Mouse (Mus musculus): Measurements from ENCODE around the gene Klf6. TPM values are rescaled to one million over a fixed set of nuclear protein-coding genes. Genes with fewer than 3 reads are reported as not detected.

Gene Klf6
- polyA plus RNA-seq (2011; ENCODE audit: insufficient read length, low read depth, missing spikeins), result 105 and 134 TPM in 2 replicates

GRCm38 (mm10) chr13:5861157-5862002 lies at the start of gene Klf6:
TSS of gene Klf6 (plus strand) at chr13:5861482.
- Histone ChIP-seq H3K4me1 (ENCODE audit: control insufficient read depth, insufficient read depth, low read length) (peaks cover 6% of the 10 kb centered on the region), H3K27ac (ENCODE audit: insufficient read depth, low read length) (peak within 1 kb of the TSS; percentile 96), H3K4me3 (ENCODE audit: insufficient read depth, low read length) (peak within 1 kb of the TSS; percentile 92)
- TF ChIP-seq POLR2A (IDR thresholded peaks at IDR 0.05; ENCODE audit: low read depth, low read length) (peak; percentile 89), CTCF (IDR thresholded peaks at IDR 0.05; ENCODE audit: borderline replicate concordance, insufficient read depth, low read length) (no peak)

DNA sequence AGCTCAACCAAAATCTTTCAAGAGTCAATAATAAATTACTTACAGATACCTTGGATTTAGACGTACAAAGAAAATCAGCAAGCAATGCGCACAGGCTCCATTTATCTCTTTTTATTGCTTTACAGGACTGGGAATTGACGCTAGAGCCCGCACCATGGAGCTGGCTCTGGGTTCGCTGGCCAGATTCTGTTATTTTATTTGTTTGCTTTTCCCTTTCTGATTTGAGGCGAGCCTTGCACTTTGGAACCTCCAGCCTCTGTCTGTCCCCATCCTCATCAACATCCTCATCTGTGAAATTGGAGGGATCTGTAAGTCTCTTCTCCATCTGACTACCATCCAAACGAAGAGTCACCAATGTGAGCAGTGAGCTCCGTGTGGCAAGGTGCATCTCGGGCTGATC lies 47.8 kb upstream of the Klf6 start:
- no peak for TF ChIP-seq CTCF (IDR thresholded peaks at IDR 0.05; ENCODE audit: borderline replicate concordance, insufficient read depth, low read length)
- TF ChIP-seq POLR2A (IDR thresholded peaks at IDR 0.05; ENCODE audit: low read depth, low read length), result no peak
- H3K27ac ChIP-seq (ENCODE audit: insufficient read depth, low read length), result no peak overlapping the region
- no peaks in the 10 kb centered on the region for H3K4me1 ChIP-seq (ENCODE audit: control insufficient read depth, insufficient read depth, low read length)
- no peak overlapping the region for H3K4me3 ChIP-seq (ENCODE audit: insufficient read depth, low read length)

DNA sequence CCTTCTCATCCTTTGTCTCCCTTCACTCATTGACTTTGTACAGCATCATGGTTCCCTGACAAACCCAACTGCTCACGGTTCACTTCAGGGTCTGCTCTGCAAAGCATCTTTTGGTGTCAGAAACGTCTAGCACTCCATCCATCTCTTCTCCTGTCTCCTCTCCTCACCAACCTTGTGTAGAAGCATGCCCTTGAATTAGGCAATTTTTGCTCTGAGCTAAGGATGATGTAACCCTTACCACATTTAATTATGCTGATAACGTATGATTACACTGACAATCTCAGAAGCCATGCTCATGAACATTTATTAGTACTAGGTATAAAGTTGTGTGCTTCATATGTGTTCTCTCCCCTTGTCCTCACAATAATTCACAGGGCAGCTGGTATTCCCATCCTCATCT lies 44.0 kb upstream of the Klf6 start:
- H3K4me3 ChIP-seq (ENCODE audit: insufficient read depth, low read length), result no peak overlapping the region
- no peak overlapping the region for H3K27ac ChIP-seq (ENCODE audit: insufficient read depth, low read length)
- TF ChIP-seq CTCF (IDR thresholded peaks at IDR 0.05; ENCODE audit: borderline replicate concordance, insufficient read depth, low read length) (no peak), POLR2A (IDR thresholded peaks at IDR 0.05; ENCODE audit: low read depth, low read length) (no peak)
- 0 out of 2 replicates have a peak, but pooled peaks cover 1% of the 10 kb centered on the region for H3K4me1 ChIP-seq (ENCODE audit: control insufficient read depth, insufficient read depth, low read length)

GRCm38 (mm10) chr13:5819173-5819572 lies 42.1 kb upstream of the Klf6 start:
- Histone ChIP-seq H3K4me1 (ENCODE audit: control insufficient read depth, insufficient read depth, low read length) (0 out of 2 replicates have a peak, but pooled peaks cover 6% of the 10 kb centered on the region), H3K4me3 (ENCODE audit: insufficient read depth, low read length) (no peak overlapping the region), H3K27ac (ENCODE audit: insufficient read depth, low read length) (no peak overlapping the region)
- TF ChIP-seq POLR2A (IDR thresholded peaks at IDR 0.05; ENCODE audit: low read depth, low read length) (no peak), CTCF (IDR thresholded peaks at IDR 0.05; ENCODE audit: borderline replicate concordance, insufficient read depth, low read length) (no peak)

- Histone ChIP-seq H3K4me3 (ENCODE audit: insufficient read depth, low read length) (no peak overlapping the region), H3K4me1 (ENCODE audit: control insufficient read depth, insufficient read depth, low read length) (peaks cover 13% of the 10 kb centered on the region), H3K27ac (ENCODE audit: insufficient read depth, low read length) (no peak overlapping the region)
- TF ChIP-seq POLR2A (IDR thresholded peaks at IDR 0.05; ENCODE audit: low read depth, low read length) (no peak), CTCF (IDR thresholded peaks at IDR 0.05; ENCODE audit: borderline replicate concordance, insufficient read depth, low read length) (no peak)
Measured at GRCm38 (mm10) chr13:5822586-5822985, 38.7 kb upstream of the Klf6 start.

GRCm38 (mm10) chr13:5823150-5823549 lies 38.1 kb upstream of the Klf6 start:
- peaks cover 13% of the 10 kb centered on the region for H3K4me1 ChIP-seq (ENCODE audit: control insufficient read depth, insufficient read depth, low read length)
- H3K27ac ChIP-seq (ENCODE audit: insufficient read depth, low read length), result no peak overlapping the region
- TF ChIP-seq CTCF (IDR thresholded peaks at IDR 0.05; ENCODE audit: borderline replicate concordance, insufficient read depth, low read length) (no peak), POLR2A (IDR thresholded peaks at IDR 0.05; ENCODE audit: low read depth, low read length) (no peak)
- H3K4me3 ChIP-seq (ENCODE audit: insufficient read depth, low read length), result no peak overlapping the region

DNA sequence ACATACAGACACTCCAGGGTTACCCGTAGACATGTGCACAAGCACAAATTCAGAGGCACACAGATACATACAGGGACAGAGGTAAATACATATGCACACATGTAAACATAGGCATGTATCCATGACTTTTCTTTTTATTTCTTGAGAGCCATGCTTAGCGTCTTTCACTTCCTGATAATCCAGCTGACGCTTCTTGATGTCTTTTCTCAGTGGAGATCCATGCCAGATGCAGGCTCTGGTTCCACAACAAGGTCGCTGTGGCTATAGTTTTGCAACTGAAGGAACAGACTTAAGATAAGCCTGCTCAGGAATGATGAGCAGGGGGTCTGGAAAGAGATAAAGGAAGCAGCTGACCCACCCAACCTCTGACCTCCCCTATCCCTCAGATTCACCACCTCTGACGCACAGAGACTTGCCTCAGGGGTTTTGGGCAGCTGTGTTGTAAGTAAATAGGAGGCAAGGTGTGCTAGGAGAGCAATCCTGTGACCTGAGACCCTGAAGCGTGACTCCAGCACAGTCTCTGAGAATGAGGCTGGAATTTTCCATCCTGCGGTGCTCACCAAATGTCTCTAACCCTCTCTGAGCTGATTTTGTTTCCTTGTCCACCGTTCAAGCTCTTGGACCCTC lies 37.0 kb upstream of the Klf6 start:
- Histone ChIP-seq H3K4me1 (ENCODE audit: control insufficient read depth, insufficient read depth, low read length) (peaks cover 13% of the 10 kb centered on the region), H3K27ac (ENCODE audit: insufficient read depth, low read length) (no peak overlapping the region), H3K4me3 (ENCODE audit: insufficient read depth, low read length) (no peak overlapping the region)
- TF ChIP-seq POLR2A (IDR thresholded peaks at IDR 0.05; ENCODE audit: low read depth, low read length) (no peak), CTCF (IDR thresholded peaks at IDR 0.05; ENCODE audit: borderline replicate concordance, insufficient read depth, low read length) (no peak)

- peaks cover 13% of the 10 kb centered on the region for H3K4me1 ChIP-seq (ENCODE audit: control insufficient read depth, insufficient read depth, low read length)
Measured at GRCm38 (mm10) chr13:5826170-5826827, 35.0 kb upstream of the Klf6 start.

DNA sequence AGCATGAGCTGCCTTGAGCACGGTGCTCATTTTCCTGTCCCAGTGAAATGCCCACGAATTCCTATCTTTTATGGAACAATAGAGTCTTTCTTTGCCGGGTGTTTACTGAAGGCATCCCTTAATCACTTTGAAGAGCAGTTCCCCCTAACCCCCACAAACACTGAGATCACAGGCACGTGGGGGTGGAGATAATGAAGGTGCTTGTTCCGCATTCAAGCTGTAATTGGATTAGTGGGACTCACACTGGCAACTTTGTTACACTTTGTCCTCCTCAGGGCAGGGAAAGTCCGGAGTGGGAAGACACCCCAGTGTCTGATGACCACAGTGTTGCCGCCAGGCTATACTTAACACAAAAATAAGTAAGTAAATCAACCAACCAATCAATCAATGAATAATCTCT lies 29.3 kb upstream of the Klf6 start:
- Histone ChIP-seq H3K4me1 (ENCODE audit: control insufficient read depth, insufficient read depth, low read length) (peaks cover 2% of the 10 kb centered on the region; the same call in 1 of the 2 replicates), H3K27ac (ENCODE audit: insufficient read depth, low read length) (no peak overlapping the region), H3K4me3 (ENCODE audit: insufficient read depth, low read length) (no peak overlapping the region)
- no peak for TF ChIP-seq POLR2A (IDR thresholded peaks at IDR 0.05; ENCODE audit: low read depth, low read length)
- TF ChIP-seq CTCF (IDR thresholded peaks at IDR 0.05; ENCODE audit: borderline replicate concordance, insufficient read depth, low read length), result no peak

More at GRCm38 (mm10) chr13:5826170-5826827, 35.0 kb upstream of the Klf6 start:
- no peak for TF ChIP-seq CTCF (IDR thresholded peaks at IDR 0.05; ENCODE audit: borderline replicate concordance, insufficient read depth, low read length)
- TF ChIP-seq POLR2A (IDR thresholded peaks at IDR 0.05; ENCODE audit: low read depth, low read length), result no peak
- Histone ChIP-seq H3K4me3 (ENCODE audit: insufficient read depth, low read length) (no peak overlapping the region), H3K27ac (ENCODE audit: insufficient read depth, low read length) (no peak overlapping the region; the same call in 1 of the 2 replicates)
